Mouse (Mus musculus): ENCODE data around the gene Olfr1347.

GRCm38 (mm10) chr7:6522850-6523249, 23.3 kb upstream of the Olfr1347 start, which contains the start of gene Olfr1349:
- TF ChIP-seq CTCF (IDR thresholded peaks at IDR 0.05; ENCODE audit: insufficient read depth, low read length) = no peak
- no peak for TF ChIP-seq POLR2A (IDR thresholded peaks at IDR 0.05; ENCODE audit: borderline replicate concordance, extremely low read depth, low read depth, low read length)
